Mouse (Mus musculus): ENCODE results near the gene Ddx52. TPM values are rescaled to one million over a fixed set of nuclear protein-coding genes. Genes with fewer than 3 reads are reported as not detected.
A peak's percentile ranks its signal among the peaks of the same experiment; 100 is the strongest.

The Ddx52 gene
- polyA plus RNA-seq (2014; fragmentation: Nextera tagmentation; extraction: Ambion mirVana), result 57.5 and 60.5 TPM in 2 replicates

DNA sequence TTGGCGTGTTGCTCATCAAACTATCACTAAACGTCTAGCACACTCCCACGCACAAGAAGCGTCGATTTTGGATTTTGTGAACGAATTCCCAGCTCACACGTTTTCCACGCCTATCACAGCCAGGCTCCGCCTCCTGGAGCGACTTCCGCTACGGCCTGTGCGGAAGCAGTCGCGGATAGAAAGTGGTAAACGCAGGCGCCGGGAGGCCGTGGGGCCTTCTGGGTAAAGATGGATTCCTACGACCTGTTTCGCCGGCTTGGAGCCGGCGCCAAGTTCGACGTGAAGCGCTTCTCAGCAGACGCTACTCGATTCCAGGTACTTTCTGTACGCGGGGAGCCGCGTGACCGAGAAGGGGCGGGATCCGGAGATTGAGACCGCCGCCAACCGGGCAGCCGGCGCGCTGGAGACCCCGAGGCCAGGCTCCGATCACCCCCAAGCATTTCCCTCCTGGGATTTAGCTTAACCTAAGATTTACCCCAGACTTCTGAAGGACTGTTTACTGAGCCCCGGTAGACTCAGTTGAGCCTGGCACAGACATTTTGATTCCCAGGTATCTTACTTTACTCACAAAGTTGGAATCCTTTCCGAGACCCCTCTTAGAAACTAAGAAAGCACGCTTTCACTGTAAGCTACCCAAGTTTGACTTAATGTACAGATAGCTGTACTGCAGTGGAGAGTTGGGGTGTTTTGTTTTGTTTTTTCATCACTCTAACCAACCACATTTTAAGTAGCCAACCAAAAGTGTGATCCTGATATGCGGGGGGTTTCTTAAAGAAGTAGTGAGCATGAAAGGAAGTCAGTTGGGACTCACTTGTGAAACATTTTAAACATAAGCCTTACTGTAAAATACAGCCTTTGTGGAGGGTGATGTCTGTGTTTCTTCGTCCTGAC, at the start of gene Ddx52:
Gene Ddx52, plus strand, starts transcription at position 113 of the 891 bp plus-strand sequence.
- Histone ChIP-seq H3K27ac (replicated peaks; ENCODE audit: low read depth, low read length) (peak within 1 kb of the TSS; percentile 71), H3K4me2 (ENCODE audit: low read depth, low read length) (peak within 1 kb of the TSS; percentile 59), H3K9ac (replicated peaks; ENCODE audit: low read length) (peak within 1 kb of the TSS; percentile 88), H3K27me3 (ENCODE audit: control insufficient read depth, insufficient read depth, low read length) (no peaks in the 10 kb centered on the region), H3K9me3 (replicated peaks; ENCODE audit: control insufficient read depth, low read length) (no peaks in the 10 kb centered on the region), H3K4me3 (ENCODE audit: low read depth, low read length) (peak within 1 kb of the TSS; percentile 86), H3K4me1 (ENCODE audit: control insufficient read depth, insufficient read depth, low read length) (no peaks in the 10 kb centered on the region), H3K36me3 (replicated peaks; ENCODE audit: control insufficient read depth, insufficient read depth, low read depth, low read length) (peaks cover 6% of the 10 kb centered on the region)
- peak; percentile 83; the same call in 1 of the 2 replicates for ATAC-seq (replicated peaks; ENCODE audit: insufficient number of reproducible peaks, low FRiP score, low TSS enrichment, low read depth)
- 1% methylated on average over 49 of the region's 49 CpGs for WGBS
- peak; percentile 95 for DNase-seq (ENCODE audit: low spot score)

DNA sequence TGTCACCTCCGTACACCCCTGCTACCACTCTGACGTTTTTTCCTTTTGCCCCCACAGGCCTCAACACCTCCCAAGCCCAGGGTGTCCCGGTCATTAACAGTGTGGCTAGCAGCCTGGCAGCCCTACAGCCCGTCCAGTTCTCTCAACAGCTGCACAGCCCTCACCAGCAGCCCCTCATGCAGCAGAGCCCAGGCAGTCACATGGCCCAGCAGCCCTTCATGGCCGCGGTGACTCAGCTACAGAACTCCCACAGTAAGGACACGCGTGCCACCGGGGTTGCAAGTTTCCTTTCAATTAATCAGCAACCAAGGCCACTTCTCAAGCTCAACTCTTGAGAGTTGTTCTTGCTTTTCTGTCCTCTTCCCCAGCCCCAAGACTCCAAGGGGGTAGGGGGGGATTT, 48.5 kb upstream of the Ddx52 start:
- Histone ChIP-seq H3K9me3 (replicated peaks; ENCODE audit: control insufficient read depth, low read length) (no peaks in the 10 kb centered on the region), H3K9ac (replicated peaks; ENCODE audit: low read length) (no peak overlapping the region), H3K4me2 (ENCODE audit: low read depth, low read length) (no peak overlapping the region), H3K4me1 (ENCODE audit: control insufficient read depth, insufficient read depth, low read length) (no peaks in the 10 kb centered on the region), H3K27me3 (ENCODE audit: control insufficient read depth, insufficient read depth, low read length) (no peaks in the 10 kb centered on the region), H3K36me3 (replicated peaks; ENCODE audit: control insufficient read depth, insufficient read depth, low read depth, low read length) (no peaks in the 10 kb centered on the region), H3K27ac (replicated peaks; ENCODE audit: low read depth, low read length) (no peak overlapping the region), H3K4me3 (ENCODE audit: low read depth, low read length) (no peak overlapping the region)
- ATAC-seq (replicated peaks; ENCODE audit: insufficient number of reproducible peaks, low FRiP score, low TSS enrichment, low read depth), result no peak
- DNase-seq (ENCODE audit: low spot score), result no peak
- WGBS, result 77% methylated on average over 9 of the region's 9 CpGs

DNA sequence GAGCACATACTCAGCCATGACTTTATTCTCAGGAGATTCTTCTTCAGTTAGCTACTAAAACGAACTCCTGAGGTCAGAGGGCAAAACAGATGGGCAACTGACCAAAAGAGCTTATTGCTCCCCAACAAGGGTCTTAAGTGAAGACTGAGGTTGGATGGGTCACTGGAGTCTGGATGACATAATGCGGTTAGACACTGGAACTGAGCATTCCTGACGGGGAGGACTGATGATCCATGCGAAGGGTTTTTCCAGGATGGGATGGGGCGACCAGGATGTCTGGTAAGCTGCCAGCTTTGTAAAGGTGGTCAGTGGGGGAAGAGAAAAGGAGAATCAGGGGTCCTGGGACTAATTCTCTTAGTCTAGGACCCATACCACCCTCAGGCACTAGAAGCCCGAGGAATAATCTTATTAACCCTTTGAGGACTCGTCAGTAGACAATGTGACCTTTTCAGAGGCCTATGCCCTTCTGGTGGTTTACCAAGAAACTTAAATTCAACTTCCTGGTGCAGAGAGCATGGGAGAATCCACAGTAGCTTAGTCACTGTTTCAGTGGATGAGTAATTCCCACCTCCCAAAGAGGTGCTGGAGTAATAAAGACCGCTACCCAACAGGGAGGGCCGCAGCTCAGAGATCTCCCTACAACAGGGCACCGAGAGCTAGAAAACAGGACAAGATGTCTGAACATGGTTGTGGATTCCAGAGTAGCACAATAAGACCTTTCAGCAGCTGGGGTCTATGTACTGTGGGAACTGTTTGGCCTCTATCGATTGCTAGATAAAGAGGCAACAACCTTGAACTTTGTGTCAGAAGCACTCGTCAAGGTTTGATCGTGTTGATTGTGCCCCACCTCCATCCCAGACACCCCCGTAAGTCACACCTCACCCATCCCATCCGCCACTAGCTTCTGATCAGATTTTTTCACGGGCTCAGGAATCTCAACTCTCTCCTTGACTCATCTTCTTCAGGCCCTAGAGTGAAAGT, 45.1 kb upstream of the Ddx52 start:
- DNase-seq (ENCODE audit: low spot score), result no peak
- 78% methylated on average over 16 of the region's 16 CpGs for WGBS
- no peak for ATAC-seq (replicated peaks; ENCODE audit: insufficient number of reproducible peaks, low FRiP score, low TSS enrichment, low read depth)

DNA sequence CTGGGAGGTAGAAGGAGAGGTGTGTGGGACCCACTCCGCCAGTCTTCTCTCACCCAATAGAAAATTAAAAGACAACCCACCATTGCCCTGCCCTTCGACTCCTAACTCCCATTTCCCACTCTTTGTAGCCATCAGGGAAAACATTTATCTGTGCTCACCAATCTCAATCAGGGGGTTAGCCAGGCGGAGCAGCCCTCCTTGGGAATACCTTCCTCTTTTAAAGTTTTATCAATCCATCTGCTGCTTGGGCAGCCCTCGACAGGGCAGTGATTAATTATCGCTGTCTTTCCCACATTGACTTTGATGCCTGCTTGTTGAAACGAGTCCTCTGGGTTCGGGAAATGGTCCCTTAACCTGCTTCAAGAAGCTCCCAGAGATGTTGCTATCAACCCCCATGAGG, 44.3 kb upstream of the Ddx52 start:
- no peaks in the 10 kb centered on the region for H3K27me3 ChIP-seq (ENCODE audit: control insufficient read depth, insufficient read depth, low read length)
- no peaks in the 10 kb centered on the region for H3K4me1 ChIP-seq (ENCODE audit: control insufficient read depth, insufficient read depth, low read length)
- H3K4me3 ChIP-seq (ENCODE audit: low read depth, low read length), result no peak overlapping the region
- DNase-seq (ENCODE audit: low spot score) (no peak), ATAC-seq (replicated peaks; ENCODE audit: insufficient number of reproducible peaks, low FRiP score, low TSS enrichment, low read depth) (no peak)
- H3K27ac ChIP-seq (replicated peaks; ENCODE audit: low read depth, low read length), result no peak overlapping the region
- H3K4me2 ChIP-seq (ENCODE audit: low read depth, low read length), result no peak overlapping the region
- WGBS, result 76% methylated on average over 7 of the region's 7 CpGs
- no peaks in the 10 kb centered on the region for H3K9me3 ChIP-seq (replicated peaks; ENCODE audit: control insufficient read depth, low read length)
- no peak overlapping the region for H3K9ac ChIP-seq (replicated peaks; ENCODE audit: low read length)
- H3K36me3 ChIP-seq (replicated peaks; ENCODE audit: control insufficient read depth, insufficient read depth, low read depth, low read length), result no peaks in the 10 kb centered on the region

More for the DNA sequence above, 45.1 kb upstream of the Ddx52 start:
- Histone ChIP-seq H3K27me3 (ENCODE audit: control insufficient read depth, insufficient read depth, low read length) (no peaks in the 10 kb centered on the region), H3K36me3 (replicated peaks; ENCODE audit: control insufficient read depth, insufficient read depth, low read depth, low read length) (no peaks in the 10 kb centered on the region), H3K9me3 (replicated peaks; ENCODE audit: control insufficient read depth, low read length) (no peaks in the 10 kb centered on the region), H3K4me3 (ENCODE audit: low read depth, low read length) (no peak overlapping the region), H3K4me1 (ENCODE audit: control insufficient read depth, insufficient read depth, low read length) (no peaks in the 10 kb centered on the region), H3K9ac (replicated peaks; ENCODE audit: low read length) (no peak overlapping the region), H3K4me2 (ENCODE audit: low read depth, low read length) (no peak overlapping the region), H3K27ac (replicated peaks; ENCODE audit: low read depth, low read length) (no peak overlapping the region)

GRCm38 (mm10) chr11:83902812-83903211, 39.0 kb upstream of the Ddx52 start:
- Histone ChIP-seq H3K4me1 (ENCODE audit: control insufficient read depth, insufficient read depth, low read length) (no peaks in the 10 kb centered on the region), H3K36me3 (replicated peaks; ENCODE audit: control insufficient read depth, insufficient read depth, low read depth, low read length) (no peaks in the 10 kb centered on the region), H3K27me3 (ENCODE audit: control insufficient read depth, insufficient read depth, low read length) (no peaks in the 10 kb centered on the region), H3K9me3 (replicated peaks; ENCODE audit: control insufficient read depth, low read length) (no peaks in the 10 kb centered on the region), H3K4me3 (ENCODE audit: low read depth, low read length) (no peak overlapping the region), H3K4me2 (ENCODE audit: low read depth, low read length) (no peak overlapping the region), H3K27ac (replicated peaks; ENCODE audit: low read depth, low read length) (no peak overlapping the region), H3K9ac (replicated peaks; ENCODE audit: low read length) (no peak overlapping the region)
- 74% methylated on average over 3 of the region's 3 CpGs for WGBS
- no peak for DNase-seq (ENCODE audit: low spot score)
- ATAC-seq (replicated peaks; ENCODE audit: insufficient number of reproducible peaks, low FRiP score, low TSS enrichment, low read depth), result no peak

- Histone ChIP-seq H3K4me3 (ENCODE audit: low read depth, low read length) (no peak overlapping the region), H3K27me3 (ENCODE audit: control insufficient read depth, insufficient read depth, low read length) (no peaks in the 10 kb centered on the region), H3K9me3 (replicated peaks; ENCODE audit: control insufficient read depth, low read length) (no peaks in the 10 kb centered on the region), H3K4me1 (ENCODE audit: control insufficient read depth, insufficient read depth, low read length) (no peaks in the 10 kb centered on the region), H3K27ac (replicated peaks; ENCODE audit: low read depth, low read length) (no peak overlapping the region), H3K4me2 (ENCODE audit: low read depth, low read length) (no peak overlapping the region), H3K36me3 (replicated peaks; ENCODE audit: control insufficient read depth, insufficient read depth, low read depth, low read length) (no peaks in the 10 kb centered on the region), H3K9ac (replicated peaks; ENCODE audit: low read length) (no peak overlapping the region)
- ATAC-seq (replicated peaks; ENCODE audit: insufficient number of reproducible peaks, low FRiP score, low TSS enrichment, low read depth) (no peak), DNase-seq (ENCODE audit: low spot score) (no peak)
- 59% methylated on average over 5 of the region's 5 CpGs for WGBS
Measured at GRCm38 (mm10) chr11:83905756-83906155, 36.1 kb upstream of the Ddx52 start.

GRCm38 (mm10) chr11:83908376-83908775, 33.5 kb upstream of the Ddx52 start:
- no peak overlapping the region for H3K27ac ChIP-seq (replicated peaks; ENCODE audit: low read depth, low read length)
- ATAC-seq (replicated peaks; ENCODE audit: insufficient number of reproducible peaks, low FRiP score, low TSS enrichment, low read depth), result no peak
- H3K27me3 ChIP-seq (ENCODE audit: control insufficient read depth, insufficient read depth, low read length), result no peaks in the 10 kb centered on the region
- no peaks in the 10 kb centered on the region for H3K9me3 ChIP-seq (replicated peaks; ENCODE audit: control insufficient read depth, low read length)
- H3K36me3 ChIP-seq (replicated peaks; ENCODE audit: control insufficient read depth, insufficient read depth, low read depth, low read length), result no peaks in the 10 kb centered on the region
- DNase-seq (ENCODE audit: low spot score), result no peak
- 31% methylated on average over 7 of the region's 7 CpGs for WGBS
- no peak overlapping the region for H3K4me3 ChIP-seq (ENCODE audit: low read depth, low read length)
- H3K4me2 ChIP-seq (ENCODE audit: low read depth, low read length), result no peak overlapping the region
- H3K4me1 ChIP-seq (ENCODE audit: control insufficient read depth, insufficient read depth, low read length), result no peaks in the 10 kb centered on the region
- no peak overlapping the region for H3K9ac ChIP-seq (replicated peaks; ENCODE audit: low read length)

Measured in embryonic facial prominence, embryonic 11.5 days (tissue).